Mouse (Mus musculus) frontal cortex, adult 2 months (tissue): ENCODE measurements at regions not wholly inside any gene's neighbourhood (a gene's known extent, or its start where the extent isn't known, plus 50 kb on each side); places are given as distances from the start of the nearest gene placed in this dataset.

Experiments
- DNase-seq, 2 experiments: peaks; one replicate each; pipeline ENCODE4 v3.0.0; 2022; ENCODE audit warnings: low spot score in 1 of 2; ENCODE audit errors: extremely low spot score in 1 of 2

- DNase-seq = no peak
These were observed 674.2 kb downstream of the Rfpl4b start for GRCm38 (mm10) chr10:38147421-38147820.

DNA sequence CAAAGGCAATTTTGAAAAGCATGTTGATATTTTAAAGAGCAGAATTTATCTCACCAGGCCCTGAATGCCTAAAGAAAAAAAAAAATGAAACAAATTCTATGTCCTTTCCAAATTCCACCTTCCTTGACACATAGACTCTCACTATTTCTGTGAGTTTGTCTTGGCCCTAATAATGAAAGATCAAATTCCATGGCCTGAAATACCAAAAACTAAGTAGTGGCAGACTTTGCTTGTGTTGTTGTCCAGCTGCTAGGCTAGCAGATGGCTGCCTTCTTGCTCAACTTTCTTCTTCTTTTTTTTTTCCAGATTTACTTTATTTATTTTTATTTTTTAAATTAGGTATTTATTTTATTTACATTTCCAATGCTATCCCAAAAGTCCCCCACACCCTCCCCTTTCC lies 682.4 kb downstream of the Rfpl4b start:
- no peak for DNase-seq

GRCm38 (mm10) chr10:38121911-38122573 lies 699.5 kb downstream of the Rfpl4b start:
- peak in 1 of 2 experiments; percentile 3 for DNase-seq

DNA sequence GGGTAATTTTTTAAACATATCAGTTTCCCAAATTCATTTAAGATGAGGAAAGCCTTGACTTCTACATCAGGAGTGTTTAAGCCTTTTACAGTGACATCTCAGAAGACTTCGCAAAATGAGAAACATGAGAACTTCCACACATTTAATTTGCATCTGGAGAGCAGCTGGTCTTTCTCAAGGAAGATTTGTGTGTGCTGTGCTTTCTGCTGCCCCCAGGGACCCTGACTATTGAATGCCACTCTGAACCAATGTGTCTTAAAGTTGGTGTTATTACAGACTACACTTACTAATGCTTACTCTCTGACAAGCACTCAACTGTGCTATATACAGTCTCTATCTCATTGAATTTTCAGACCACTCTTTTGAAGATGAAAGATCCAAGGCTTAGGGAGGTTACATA lies 703.0 kb downstream of the Rfpl4b start:
- DNase-seq = no peak

DNA sequence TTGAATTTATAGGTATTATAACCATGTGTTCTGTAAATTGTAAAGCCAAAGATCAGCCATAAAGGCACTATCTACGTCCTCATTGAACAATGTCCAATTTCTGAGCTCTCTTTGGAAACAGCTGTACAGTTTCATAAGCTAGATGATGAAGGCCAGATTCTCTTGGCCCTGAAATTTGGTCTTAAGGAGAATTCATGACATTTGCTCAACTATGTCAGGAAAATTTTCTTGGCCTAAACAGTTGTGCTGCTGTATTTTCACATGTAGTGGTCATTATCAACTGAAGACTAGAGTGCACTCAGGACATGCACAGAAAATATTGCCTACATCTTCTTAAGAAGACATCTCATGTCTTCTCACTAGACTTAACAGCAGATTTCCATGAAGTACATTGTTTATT lies 705.1 kb downstream of the Rfpl4b start:
- no peak for DNase-seq

DNA sequence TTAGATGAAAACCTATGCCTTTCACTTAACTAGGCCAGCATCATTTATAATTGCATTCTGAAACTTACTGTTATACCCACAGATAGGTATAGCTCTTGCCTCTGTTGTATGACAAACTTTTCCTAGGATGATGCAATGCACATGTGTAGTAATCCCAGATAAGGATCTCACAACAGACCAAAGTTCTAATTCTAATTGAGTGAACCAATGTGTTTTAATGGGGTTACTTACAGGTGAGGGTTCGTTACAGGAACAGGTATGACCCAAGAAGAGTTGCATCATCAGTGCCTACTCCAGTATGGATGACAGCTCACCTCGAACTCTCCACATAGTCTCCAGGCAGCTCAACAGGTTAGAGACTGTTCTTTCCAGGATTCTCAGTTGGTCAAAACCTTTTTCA lies 707.4 kb downstream of the Rfpl4b start:
- no peak for DNase-seq

DNA sequence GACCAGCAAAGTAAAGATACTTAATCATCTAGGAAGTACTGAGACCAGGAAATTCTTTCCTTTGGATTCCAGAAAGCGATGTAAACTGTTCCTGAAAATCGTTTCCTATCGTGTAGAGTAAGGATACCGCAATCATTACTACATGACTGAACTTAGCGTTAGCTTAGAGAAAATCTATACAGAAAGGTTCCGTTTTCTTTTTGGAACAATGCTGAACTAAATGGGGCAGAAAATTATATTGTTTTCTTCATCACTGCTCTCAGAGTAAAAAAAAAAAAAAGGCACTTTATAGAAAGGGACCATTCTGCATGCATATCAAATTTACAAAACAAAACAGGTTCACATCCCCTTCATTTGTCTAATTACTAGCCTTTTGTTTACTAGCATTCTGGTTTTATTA lies 713.0 kb downstream of the Rfpl4b start:
- DNase-seq = no peak

GRCm38 (mm10) chr10:38103570-38103969 lies 718.0 kb downstream of the Rfpl4b start:
- no peak for DNase-seq

- no peak for DNase-seq
These were observed 743.1 kb downstream of the Rfpl4b start for GRCm38 (mm10) chr10:38078521-38078920.

- peak in 1 of 2 experiments; percentile 2 for DNase-seq
These were observed 749.2 kb downstream of the Rfpl4b start for GRCm38 (mm10) chr10:38072394-38072793.

GRCm38 (mm10) chr10:38059050-38059449 lies 762.5 kb downstream of the Rfpl4b start:
- no peak for DNase-seq

GRCm38 (mm10) chr10:38010452-38010851 lies 811.1 kb downstream of the Rfpl4b start:
- no peak for DNase-seq

- DNase-seq = no peak
These were observed 825.7 kb downstream of the Rfpl4b start for GRCm38 (mm10) chr10:37995691-37996445.

GRCm38 (mm10) chr10:37988297-37989263 lies 833.0 kb downstream of the Rfpl4b start:
- DNase-seq = no peak

DNA sequence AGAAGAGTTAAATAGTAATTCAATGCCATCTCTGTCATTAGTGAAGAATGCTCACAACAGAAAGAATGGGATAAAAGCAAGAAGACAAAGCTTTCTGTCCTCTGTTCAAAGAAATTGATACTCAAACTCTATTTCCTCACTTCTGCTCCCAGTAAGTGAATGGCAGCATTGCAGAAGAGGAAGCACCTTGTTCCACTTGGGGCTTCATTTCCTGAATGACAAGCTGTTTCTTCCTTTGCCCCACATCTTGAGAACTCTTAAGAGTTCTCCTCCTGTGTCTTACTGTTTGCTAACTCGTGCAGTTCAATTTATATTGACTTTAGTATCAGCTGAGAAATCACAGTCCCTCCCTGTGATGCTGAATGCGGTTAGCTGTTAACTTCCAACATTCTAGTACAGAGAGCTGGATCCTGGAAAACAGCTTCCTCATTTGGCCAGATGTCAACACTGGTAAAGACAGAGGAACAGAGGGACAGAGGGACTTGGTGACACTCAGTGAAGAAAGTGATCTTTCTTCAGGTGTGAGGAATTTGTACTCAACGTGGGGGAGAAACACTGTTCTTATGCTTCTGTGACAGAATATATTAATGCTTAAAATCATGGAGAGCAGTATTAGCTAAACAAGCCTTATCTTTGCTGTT lies 840.3 kb upstream of the Marcks start:
- no peak for DNase-seq

DNA sequence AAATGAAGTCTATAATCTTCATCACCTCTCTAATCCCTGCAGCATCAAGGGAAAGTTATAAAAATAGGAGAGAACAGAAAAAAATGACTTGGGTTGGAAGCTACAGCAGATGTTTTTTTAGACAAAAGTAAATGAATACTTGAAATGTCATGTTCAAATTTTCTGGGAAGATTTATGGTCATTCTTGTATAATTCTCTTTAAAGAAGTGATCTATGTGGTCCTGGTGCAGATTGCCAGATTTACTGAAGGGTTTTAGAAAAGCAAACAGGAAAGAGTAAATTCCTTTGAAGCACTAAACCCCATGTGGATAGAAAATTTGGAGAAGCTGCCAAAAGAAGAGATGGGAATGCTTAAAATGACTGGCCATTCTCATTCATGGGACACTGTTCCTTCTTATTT lies 821.3 kb upstream of the Marcks start:
- DNase-seq = no peak

GRCm38 (mm10) chr10:37914780-37915179 lies 776.1 kb upstream of the Marcks start:
- no peak for DNase-seq

DNA sequence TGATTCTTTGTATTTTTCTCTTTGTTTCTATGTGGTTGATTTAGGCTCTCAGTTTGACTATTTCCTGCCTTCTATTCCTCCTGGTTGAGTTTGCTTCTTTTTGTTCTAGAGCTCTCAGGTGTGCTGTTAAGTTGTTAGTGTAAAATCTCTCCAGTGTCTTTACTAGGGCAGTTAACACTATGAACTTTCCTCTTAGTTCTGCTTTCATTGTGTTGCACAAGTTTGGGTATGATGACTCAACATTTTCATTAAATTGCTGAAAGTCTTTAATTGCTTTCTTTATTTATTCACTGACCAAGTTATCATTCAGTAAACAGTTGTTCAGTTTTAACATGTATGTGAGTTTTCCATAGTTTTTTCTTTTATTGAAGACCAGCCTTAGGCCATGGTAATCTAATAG lies 772.9 kb upstream of the Marcks start:
- no peak for DNase-seq

- DNase-seq = no peak
These were observed 769.6 kb upstream of the Marcks start for GRCm38 (mm10) chr10:37908276-37908675.

- peak; percentile 13 to 35 for DNase-seq
These were observed 769.0 kb upstream of the Marcks start for GRCm38 (mm10) chr10:37907731-37908130.

DNA sequence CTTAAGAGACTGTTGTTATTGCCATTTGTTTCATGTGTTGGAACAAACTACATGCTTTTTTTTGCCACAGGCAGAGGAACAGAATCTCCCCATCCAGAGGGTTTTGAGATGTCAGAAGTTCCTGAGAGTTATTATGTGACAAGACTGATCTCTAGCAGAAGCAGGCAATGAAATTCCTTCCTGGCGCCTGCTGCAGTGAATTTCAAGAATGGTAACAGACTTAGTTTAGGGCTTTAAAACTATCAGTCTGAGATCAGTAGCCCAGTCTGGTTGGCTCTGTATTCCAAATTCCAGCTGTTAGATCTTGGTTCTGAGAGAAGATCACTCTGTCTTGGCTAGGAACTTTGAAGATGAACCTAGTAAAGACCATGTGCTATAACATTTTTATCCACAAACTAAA lies 749.2 kb upstream of the Marcks start:
- DNase-seq = no peak
